24 mouse cellular contexts compared by ENCODE assay signal in genomic region chr6:34459456-34459855, GRCm38 (mm10). TPM values are rescaled to one million over a fixed set of nuclear protein-coding genes. Genes with fewer than 3 reads are reported as not detected.
"Had no signal": no experiment of that assay in that cellular context is flagged by ENCODE, and none has a peak within 500 bp of the region (broad histone marks: within the 10 kb centered on the region; RNA-seq: fewer than 3 reads in every experiment).

No protein-coding gene starts in this region.

- H3K4me3 ChIP-seq: midbrain, embryonic 10.5 days; midbrain, embryonic 12.5 days; myocyte; neural tube, embryonic 13.5 days; neural tube, embryonic 15.5 days had no signal

- DNase-seq: lung, adult 18-20 months; lung, embryonic 14.5 days; lung, postnatal 10 days; lung, postnatal 36 days; midbrain, embryonic 14.5 days; retina, postnatal 1 day; right cerebral cortex, adult 18-20 months; right cerebral cortex, postnatal 25 days; right cerebral cortex, postnatal 4 days; spleen, adult 18-20 months; thymus, adult 18-20 months; thymus, postnatal 14 days; thymus, postnatal 36 days had no signal

- H3K4me1 ChIP-seq: midbrain, embryonic 10.5 days; midbrain, embryonic 12.5 days; neural tube, embryonic 13.5 days; neural tube, embryonic 15.5 days had no signal

- H3K27ac ChIP-seq: midbrain, embryonic 10.5 days; midbrain, embryonic 12.5 days; neural tube, embryonic 13.5 days; neural tube, embryonic 15.5 days had no signal

RNA-seq across cellular contexts. Expression of gene Akr1b7, which starts 47.3 kb away (rescaled TPM):
- total RNA-seq: megakaryocyte, adult 5-6 weeks; megakaryocyte-erythroid progenitor cell, adult 5-6 weeks had no signal
- polyA plus RNA-seq: lung, embryonic 14.5 days; lung, embryonic 16.5 days; midbrain, embryonic 10.5 days; midbrain, embryonic 12.5 days; midbrain, embryonic 14.5 days; midbrain, embryonic 16.5 days; neural tube, embryonic 11.5 days; neural tube, embryonic 13.5 days; stomach, embryonic 14.5 days had no signal
